Mouse (Mus musculus) brain, embryonic 14.5 days (tissue): Measurements from ENCODE around the gene Adssl1.

ENCODE experiments used
- CTCF ChIP-seq: fragments of 200-500 bp; IDR thresholded peaks from 2 replicates; pipeline ENCODE4 v1.5.1; 2012; ENCODE audit warnings: inconsistent platforms, mild to moderate bottlenecking, moderate library complexity, borderline replicate concordance; ENCODE audit not compliant: insufficient read depth, insufficient read length; ENCODE audit errors: extremely low read depth
- POLR2A ChIP-seq: fragments of 200-500 bp; IDR thresholded peaks from 2 replicates; pipeline ENCODE4 v1.6.1; 2012; ENCODE audit warnings: mild to moderate bottlenecking, inconsistent platforms, borderline replicate concordance; ENCODE audit not compliant: poor library complexity, insufficient read depth, insufficient read length, severe bottlenecking; ENCODE audit errors: extremely low read depth

DNA sequence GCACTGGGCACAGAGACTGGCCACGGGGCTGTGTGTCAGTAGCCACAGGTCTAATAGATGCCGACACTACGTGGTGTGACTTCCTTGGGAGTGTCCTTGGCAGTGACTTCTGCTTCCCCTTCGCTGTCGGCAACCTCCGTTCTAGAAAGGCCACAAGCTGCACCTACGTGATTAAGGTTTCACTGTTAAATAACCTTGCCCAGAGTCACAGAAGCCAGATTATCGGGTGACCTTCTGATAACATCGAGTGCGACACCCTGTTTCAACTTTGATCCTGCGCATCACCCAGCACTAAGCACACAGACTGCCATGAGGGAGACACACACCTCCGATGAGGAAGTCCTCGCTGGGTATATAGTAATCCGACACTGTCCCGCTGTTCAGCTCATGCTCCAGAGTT lies 68.6 kb downstream of the Adssl1 start:
- TF ChIP-seq POLR2A (no peak), CTCF (no peak)
